Mouse (Mus musculus) spleen, postnatal 4 days (tissue): ENCODE results near the gene Gm44805.

Experiments used
- DNase-seq, 2 experiments: peaks; one replicate each; pipeline ENCODE4 v3.0.0; 2022; ENCODE audit warnings: low spot score in 2 of 2

Gm44805 gene

GRCm38 (mm10) chr7:19677872-19678271 lies 3.4 kb downstream of the Gm44805 start, which contains the start of gene Apoc2:
Gene Apoc2, minus strand, starts transcription at chr7:19677941.
- DNase-seq, result no peak

DNA sequence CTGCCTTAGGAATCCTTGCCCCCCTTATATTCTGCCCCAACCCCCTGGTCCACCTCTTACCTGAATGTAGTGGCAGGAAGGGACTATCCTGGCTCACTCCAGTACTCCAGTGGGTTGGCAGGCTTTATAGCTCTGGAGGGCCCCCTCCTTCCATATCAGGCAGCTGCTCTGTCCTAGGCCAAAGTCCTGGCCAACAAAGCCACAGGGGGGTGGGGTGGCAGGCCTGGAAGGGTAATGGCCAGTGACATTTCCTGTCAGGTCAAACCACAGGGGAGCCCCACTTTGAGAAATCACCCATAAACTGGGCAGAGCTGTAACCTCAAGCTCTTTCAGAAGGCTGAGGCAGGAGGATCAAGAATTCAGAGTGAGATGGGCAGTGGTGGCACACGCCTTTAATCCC lies 4.6 kb downstream of the Gm44805 start:
- DNase-seq, result no peak

GRCm38 (mm10) chr7:19675824-19676223 lies 5.4 kb downstream of the Gm44805 start:
- no peak for DNase-seq

- no peak for DNase-seq
Measured at GRCm38 (mm10) chr7:19673083-19673699, 8.0 kb downstream of the Gm44805 start.

- DNase-seq, result no peak
Measured at GRCm38 (mm10) chr7:19671511-19671910, 9.7 kb downstream of the Gm44805 start.

DNA sequence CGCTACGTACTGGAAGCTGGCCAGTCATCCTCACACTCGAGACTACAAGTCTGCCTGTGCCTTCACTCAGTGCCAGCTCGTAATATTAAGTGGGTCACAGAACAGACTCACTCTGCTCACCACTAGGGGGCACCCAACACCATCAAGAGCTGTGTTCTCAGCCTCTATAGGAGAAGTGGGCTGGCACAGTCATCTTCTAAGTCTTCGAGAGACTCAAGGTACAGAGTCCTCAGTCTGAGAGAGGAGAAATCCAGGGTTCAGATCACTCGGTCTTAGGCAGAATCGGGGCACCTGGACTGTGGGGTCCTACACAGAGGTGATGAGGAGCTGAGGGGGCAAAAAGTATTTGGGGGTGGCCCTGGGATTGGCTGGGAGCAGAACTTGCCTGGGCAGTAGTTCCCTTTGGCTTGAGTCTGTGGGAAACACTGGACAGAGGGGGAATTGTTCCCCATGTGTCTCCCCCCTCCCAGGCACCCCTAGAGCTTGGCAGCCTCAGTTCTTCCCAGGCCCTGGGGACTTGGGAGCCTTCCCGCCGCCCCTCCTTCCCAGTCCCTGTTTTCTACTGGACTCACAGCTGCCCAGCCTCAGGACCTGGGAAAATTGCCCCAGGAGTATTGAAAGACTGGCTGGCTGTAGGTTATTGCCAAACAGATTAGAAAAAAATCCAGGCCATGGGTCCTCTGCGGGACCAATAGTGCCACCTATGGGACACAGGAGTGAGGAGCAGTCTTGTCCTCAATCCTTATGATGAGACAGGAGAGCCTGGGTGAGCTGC lies 12.1 kb downstream of the Gm44805 start:
- DNase-seq, result peak; percentile 89 to 96

DNA sequence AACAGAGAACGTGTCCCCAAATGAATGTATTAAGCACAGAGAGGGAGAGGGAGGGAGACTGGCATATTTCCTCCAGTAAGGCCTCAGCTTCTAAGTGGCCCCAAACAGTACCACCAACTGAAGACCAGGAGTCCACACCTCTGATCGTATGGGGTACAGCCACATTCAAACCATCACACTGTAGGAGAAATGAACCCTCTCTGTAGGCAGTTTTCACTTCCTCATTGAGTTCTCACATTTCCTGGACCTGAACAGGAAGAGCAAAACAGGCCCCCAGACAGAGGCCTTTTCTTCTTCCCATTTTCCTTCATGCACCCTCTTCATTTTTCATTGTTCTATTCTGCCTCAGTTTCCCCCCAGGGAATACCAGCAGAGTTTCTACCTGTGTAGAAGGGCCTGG lies 13.8 kb downstream of the Gm44805 start:
- DNase-seq, result no peak

- DNase-seq, result no peak
Measured at GRCm38 (mm10) chr7:19666750-19667149, 14.5 kb downstream of the Gm44805 start.

DNA sequence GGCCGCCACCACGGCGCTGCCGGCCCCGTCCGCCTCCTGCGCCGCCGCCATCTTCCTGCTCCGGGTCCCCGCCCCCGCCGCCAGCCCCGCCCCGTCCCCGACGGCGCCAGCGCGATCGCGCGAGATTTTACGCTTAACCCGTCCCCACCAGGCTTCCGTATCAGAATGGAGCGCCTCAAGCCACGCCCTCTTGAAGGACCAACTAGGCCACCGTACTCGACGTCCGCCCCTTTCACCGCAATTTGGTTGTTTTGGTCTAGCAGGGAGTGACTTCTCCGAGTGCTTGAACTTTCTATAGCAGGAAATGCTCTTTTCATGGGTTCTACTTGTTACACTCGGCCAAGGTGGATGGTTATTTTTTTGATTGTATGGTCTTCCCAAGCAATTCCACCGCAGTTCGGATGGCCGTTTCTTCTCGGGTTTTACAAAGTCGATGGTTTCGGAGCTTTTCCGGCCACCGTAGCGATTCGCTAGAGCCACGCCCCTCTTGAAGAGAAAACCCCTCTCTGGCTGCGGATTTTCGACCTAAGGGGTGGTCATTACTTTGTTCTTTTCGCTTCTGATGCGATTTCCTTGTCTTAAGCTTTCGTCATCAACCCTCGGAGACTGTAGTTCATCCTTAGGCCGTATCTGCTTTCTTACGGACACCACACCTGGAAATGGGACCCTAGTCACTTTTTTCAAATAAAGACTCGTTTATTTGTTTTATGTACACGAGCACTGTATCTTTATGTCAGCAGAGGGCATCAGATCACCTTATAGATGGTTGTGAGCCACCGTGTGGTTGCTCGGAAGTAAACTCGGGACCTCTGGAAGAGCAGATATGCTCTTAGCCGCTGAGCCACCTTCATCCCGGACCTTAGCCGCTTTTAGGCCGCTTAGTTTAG lies 16.0 kb downstream of the Gm44805 start, which contains the start of gene Clptm1:
Gene Clptm1 (minus strand): TSS at position 79 of the 887 bp plus-strand sequence.
- DNase-seq, result peak; percentile 97 to 99

DNA sequence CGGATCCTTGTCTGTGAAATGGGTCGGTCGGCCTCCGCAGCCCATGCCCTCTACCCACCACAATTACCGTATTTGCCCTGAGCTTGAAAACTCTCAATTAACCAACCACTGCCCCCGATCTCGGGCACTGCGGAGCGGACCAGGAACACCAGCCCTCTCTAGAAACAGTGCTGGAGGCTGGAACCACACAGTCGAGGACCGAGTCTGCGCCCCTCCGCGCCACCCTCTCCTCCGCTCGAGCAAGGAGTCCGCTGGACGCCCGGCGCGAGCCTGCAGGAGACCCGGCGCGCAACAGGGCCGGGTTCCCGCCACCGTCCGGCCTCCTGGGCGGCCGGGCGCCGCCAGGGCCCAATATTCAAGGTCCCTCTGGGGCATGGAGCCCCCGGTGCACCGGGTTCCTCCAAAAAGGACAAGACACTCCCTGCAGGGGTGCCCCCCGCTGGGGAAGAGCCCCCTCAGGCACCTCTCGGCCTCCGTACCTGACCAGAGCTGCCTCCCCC lies 16.7 kb downstream of the Gm44805 start:
- no peak for DNase-seq

- no peak for DNase-seq
Measured at GRCm38 (mm10) chr7:19663940-19664339, 17.3 kb downstream of the Gm44805 start.

DNA sequence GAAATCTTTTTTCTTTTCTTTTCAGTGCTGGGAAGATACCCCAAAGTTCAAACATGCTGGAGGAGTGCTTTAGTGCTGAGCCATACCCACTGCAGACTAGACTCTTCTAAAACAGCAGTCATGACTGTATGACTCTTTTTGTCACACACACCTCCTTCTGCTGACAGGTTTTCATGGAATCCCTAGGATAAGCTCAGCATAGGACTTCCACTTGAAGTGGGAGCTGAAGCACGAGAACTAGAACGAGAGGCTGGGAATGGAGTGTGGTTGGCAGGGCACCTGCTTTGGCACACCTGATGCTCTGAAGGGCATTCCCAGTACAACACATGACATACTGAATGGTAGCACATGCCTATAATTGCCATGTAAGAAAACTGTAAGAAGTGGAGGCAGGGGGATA lies 28.6 kb downstream of the Gm44805 start:
- DNase-seq, result no peak

GRCm38 (mm10) chr7:19651063-19651786 lies 30.0 kb downstream of the Gm44805 start:
- no peak for DNase-seq

DNA sequence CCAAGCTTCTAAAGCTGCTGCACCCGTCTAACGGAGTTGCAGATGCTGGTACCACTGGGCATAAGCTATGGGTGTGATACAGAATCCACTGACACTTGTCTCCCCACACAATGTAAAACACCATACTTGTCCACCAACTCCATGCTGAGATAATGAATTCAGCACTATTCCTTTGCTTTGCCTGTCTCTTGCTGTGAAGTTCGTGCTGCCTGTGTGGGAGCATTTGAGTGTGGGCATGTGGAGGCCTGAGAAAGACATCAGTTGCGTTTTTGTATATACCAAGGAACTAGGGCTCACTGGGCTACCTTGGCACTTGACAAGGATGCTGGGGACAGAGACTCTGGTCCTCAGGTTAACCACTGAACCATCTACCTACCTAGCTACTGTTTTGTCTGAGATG lies 40.0 kb downstream of the Gm44805 start:
- DNase-seq, result no peak

DNA sequence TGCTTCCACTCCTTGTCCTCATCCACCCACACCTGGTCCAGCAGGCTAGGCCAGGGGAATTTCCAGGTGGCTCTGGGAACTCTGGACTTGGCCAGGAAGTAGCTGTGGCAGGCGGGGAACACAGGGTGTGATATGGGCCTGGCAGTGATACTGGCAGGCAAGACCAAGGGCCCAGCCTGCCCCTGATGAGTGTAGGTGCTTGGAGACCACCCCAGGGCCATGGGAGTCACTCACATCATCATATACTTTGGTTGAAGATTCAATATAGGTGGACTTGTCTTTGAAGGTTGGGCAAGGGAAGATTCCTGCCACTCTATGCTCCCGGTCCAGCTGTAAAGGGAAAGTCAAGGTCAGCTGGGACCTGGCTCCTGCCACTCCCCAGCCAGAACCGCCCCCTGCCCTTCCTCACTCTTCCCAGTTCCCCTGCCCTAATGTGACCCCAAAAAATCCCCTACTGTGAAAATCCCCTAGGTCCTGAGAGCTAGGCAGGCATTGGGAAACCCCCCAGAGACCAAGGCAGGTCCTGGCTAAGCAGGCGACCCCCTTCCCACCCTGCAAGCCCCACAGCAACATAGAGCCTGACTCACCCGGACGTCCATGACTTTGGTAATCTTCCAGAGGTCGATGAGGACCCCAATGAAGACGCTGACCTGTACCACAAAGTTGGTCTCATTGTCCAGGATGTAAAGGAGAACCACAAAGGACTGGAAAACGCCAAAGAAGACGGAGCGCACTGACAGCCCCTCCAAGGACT lies 46.0 kb downstream of the Gm44805 start:
- DNase-seq, result no peak

- no peak for DNase-seq
Measured at GRCm38 (mm10) chr7:19634591-19634990, 46.6 kb downstream of the Gm44805 start.

GRCm38 (mm10) chr7:19633855-19634254 lies 47.4 kb downstream of the Gm44805 start:
- no peak for DNase-seq

- no peak for DNase-seq
Measured at GRCm38 (mm10) chr7:19633197-19633596, 48.0 kb downstream of the Gm44805 start.

- no peak for DNase-seq
Measured at GRCm38 (mm10) chr7:19632720-19633119, 48.5 kb downstream of the Gm44805 start.

GRCm38 (mm10) chr7:19632275-19632674 lies 48.9 kb downstream of the Gm44805 start:
- DNase-seq, result no peak

GRCm38 (mm10) chr7:19629361-19629734 lies 51.9 kb downstream of the Gm44805 start, which contains the start of gene Relb:
Gene Relb, minus strand, starts transcription at chr7:19629438.
- peak; percentile 89 to 94 for DNase-seq
